Mouse (Mus musculus): Measurements from ENCODE around the gene 0610037L13Rik. TPM values are rescaled to one million over a fixed set of nuclear protein-coding genes. Genes with fewer than 3 reads are reported as not detected.

Gene 0610037L13Rik
- 10 to 100 TPM; 75.0 to 83.5 (median 78.4) TPM for total RNA-seq (2022)

- DNase-seq: peak; percentile 95
Measured at GRCm38 (mm10) chr4:107889731-107890432, at the start of gene 0610037L13Rik. 0610037L13Rik (plus strand) TSS chr4:107889813.

DNA sequence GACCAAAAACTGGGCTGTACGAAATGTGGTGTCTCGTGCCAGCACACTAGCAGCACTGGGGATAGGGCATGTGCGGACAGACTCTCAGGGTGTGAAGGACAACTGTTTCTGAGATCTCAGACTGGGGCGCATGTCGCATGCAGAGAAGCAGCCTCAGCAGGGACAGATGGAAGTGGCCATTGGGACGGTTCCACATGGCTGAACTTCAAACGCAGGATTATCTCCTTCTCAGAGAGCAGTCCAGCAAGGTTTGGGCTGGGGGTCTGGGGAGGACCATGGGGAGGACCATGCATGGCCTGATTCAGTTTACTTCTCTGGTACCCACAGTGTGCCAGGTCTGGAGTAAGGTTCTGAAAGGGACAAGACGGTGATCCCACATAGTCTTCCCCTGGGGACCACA is 45.9 kb upstream of the 0610037L13Rik start:
- DNase-seq: no peak

DNA sequence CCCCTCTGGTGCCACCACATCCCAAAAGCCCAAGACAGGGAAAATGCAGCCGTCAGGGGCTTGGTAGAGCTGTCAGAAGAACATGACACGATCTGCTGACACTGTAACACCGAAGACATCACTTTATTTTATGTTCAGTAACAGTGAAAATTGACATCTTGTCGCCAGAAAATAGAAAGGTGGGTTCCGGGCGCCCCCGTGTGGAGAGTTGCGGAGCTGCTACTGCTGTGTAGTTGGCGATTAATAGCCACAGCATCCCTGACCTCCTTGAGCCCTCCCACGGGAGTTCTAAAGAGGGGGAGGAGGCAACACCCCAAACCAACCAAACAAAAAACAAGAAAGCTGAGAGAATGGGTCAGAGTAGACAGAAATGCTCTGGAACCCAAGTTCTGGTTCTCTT is 44.6 kb upstream of the 0610037L13Rik start:
- DNase-seq: peak; percentile 26

DNA sequence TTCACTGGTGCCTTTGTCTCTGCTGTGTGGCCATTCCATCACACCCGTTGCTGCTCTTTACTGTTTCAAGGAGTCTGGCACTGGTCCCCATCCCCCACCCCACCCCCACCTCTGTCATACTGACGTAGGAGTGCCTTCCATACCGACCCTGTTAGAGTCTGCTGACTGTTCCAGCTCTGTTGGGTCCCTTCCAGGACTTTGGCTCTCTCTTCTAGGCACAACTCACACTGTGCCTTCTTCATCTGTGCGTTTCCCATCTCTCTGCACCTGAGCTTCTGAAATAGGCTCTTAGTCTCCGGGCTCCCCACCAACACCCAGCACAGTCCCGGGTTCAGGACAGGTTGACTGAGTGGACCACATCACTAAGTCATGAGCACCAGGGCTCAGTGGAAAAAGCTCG is 42.8 kb upstream of the 0610037L13Rik start:
- DNase-seq: no peak

- no peak for DNase-seq
Measured at GRCm38 (mm10) chr4:107848546-107848945, 41.1 kb upstream of the 0610037L13Rik start.

GRCm38 (mm10) chr4:107849621-107850020 is 40.0 kb upstream of the 0610037L13Rik start:
- no peak for DNase-seq

DNA sequence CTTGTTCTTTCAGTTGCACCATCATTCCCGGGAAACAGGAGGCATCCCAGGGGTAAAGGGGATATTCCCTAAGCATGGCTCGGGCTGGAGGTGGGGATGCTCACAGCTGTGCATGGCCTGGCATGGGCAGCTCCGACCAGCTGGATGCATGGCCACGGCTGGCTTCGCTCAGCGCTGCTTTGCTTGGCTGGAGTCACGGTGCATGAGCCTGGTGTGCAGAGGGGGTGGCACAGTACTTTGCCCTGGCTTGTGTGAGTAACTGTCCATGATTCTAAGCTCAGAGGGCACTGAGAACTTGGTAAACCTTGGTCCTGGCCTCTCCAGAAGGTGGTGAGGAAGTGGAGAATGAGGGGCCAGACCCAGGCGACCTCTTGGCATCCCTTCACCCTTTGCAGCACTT is 39.5 kb upstream of the 0610037L13Rik start:
- DNase-seq: no peak

DNA sequence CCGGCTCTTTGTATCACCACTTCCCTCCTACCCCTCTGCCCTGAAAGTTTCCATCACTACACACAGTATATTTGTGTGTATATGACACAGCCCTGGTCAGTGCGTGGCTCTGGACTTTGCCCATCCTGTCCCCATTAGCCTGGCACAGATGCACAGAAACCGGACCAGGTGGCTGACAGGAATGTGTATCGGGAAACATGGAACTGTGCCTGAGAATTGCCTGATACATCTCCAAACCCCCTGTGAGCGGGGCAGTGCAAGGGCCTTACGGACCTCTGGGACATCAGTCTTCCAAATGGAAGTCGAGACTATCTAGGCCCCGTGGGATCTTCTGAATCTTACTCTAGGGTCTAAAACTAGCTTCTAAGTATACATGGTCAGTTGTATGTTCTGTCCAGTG is 36.3 kb upstream of the 0610037L13Rik start:
- no peak for DNase-seq

GRCm38 (mm10) chr4:107853836-107854235 is 35.8 kb upstream of the 0610037L13Rik start:
- no peak for DNase-seq

- no peak for DNase-seq
Measured at GRCm38 (mm10) chr4:107856958-107857686, 32.5 kb upstream of the 0610037L13Rik start.

DNA sequence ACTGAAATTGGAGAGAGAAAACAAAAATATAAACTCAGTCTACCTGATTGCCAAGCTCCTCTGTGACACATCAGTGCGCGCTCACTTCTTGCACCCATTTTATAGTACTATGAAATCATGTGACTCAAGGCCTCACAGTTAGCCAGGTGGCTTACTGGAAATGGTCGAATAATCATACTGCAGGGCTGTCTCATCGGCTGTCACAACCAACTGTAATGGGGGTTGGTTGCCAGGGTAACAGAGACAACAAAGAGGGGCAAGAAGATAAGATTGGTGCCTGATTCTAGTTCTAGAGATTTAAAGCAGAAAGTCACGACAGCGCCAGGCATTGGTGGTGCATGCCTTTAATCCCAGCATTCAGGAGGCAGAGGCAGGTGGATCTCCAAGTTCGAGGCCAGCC is 30.6 kb upstream of the 0610037L13Rik start:
- no peak for DNase-seq

DNA sequence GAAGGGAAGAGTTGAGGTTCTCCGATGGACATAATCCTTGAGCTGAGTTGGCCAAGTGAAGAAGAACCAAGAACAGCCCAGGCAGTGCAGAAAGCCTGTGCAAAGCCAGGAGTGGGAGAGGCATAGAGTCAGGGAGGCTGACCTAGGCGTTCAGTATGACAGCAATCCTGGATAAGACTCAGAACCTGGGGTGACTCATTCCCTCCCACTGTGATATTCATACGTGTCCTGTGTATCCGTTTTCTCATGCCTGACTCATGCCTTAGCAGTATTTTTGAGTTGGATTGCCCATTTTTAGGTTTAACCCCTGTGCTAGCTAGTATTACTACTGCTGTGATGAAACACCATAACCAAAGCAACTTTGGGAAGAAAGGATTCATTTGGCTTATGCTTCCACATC is 24.7 kb upstream of the 0610037L13Rik start:
- DNase-seq: no peak

DNA sequence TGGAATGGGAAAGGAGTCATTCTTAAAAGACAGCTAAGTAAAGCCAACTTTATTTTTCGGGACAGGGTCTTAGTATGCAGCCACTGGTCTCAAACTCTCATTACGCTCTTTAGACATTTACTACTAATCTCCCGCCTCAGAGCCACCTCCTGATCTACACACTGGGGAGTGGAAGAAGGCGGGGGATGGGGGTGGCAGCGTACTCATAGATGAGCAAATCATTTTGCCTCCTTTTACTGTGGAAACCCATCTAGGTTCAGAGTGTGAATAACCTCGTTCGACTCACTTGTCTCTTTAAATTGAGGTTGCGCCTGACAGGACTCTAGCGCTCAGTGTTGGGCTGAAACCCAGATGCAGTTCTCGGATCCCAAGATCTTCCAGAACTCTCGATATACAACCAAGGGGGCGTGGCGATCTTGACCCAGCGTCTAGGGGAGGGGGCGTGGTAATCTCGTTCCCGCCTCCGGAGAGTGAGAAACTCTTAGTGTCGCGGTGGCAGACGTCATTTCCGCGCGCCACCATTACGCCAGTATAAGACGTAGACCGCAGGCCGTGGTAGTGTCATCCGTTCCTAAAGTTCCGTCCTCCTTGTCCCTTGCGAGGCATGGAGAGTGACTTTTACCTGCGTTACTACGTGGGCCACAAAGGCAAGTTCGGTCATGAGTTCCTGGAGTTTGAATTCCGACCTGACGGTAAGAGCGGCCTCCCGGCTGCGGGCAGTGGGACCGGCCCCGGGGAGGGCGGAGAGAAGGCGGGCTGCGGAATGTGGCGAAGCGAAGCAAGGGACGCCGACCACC is 10.2 kb upstream of the 0610037L13Rik start, which contains the start of gene Magoh:
Gene Magoh, plus strand, starts transcription at position 502 of the 797 bp plus-strand sequence.
- DNase-seq: peak; percentile 95

DNA sequence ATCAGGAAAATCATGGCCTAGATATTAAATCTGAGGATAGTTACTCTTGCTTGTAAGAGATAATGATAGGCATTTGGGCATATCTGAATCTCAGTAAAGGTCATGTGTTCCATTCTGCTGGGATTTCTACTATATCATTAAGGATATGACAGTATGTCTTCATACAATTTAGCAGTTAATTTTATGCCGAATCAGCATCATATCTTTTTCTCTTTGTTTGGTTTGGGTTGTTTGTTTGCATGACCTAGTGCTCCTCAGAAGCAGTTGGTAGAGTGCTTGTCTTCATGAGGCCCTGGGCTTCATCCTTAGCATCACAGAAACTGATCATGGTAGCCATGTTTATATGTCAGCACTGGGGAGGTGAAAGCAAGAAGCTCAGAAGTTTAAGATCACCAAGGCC is 8.0 kb upstream of the 0610037L13Rik start:
- DNase-seq: no peak

- DNase-seq: no peak
Measured at GRCm38 (mm10) chr4:107886371-107886770, 3.2 kb upstream of the 0610037L13Rik start.

DNA sequence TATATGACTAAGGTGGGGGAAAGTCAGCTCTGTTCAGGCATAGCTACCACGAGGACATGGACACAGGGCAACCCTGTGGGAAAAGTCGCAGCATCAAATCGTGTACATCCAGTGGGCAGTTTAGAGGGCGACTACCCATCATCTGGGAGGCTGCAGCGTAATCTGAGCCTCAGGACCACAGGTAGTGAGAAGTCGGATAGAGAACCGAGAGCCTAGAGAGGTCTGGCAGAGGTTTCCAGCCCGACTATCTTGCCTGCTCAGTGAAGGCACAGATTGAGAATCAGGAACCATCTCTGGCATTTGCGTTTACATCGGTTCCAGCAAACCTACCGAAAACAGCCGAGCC is 255 bp upstream of the 0610037L13Rik start:
- no peak for DNase-seq

DNA sequence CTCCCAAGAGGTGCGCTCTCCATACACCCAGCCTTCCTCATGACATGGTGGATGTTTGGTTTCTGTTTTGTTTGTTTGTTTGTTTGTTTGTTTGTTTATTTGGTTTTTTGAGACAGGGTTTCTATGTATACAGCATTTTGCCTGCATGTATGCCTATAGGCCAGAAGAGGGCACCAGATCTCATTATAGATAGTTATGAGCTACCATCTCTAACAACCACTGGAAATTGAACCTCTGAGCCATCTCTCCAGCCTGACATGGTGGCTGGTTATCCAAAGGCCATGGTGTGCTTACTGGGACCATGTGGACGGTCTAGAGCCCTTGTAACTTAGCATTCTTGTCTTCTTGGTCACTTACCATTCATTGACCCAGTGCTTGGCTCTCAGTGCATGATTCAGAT is 3.0 kb downstream of the 0610037L13Rik start:
- DNase-seq: no peak

GRCm38 (mm10) chr4:107899211-107899927 is 9.8 kb downstream of the 0610037L13Rik start:
- DNase-seq: no peak

DNA sequence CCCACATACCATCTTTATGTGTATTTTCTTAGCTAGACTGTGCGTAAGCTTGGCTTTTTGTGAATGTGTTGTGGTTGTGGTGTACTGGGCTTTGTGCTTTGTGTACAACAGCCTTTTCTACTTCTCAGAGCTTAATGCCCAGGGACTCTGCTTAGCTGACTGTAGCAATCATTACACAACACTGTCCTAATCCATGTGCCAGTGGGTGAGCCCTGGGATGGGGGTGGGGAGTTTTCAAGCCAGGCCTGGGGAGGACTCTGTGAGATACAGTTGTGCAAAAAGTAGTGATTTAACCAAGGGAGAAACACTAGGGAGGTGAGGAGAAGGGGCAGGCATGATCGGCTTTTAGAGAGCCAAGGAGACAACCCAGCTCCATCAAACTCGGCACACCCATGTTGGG is 10.6 kb downstream of the 0610037L13Rik start:
- DNase-seq: no peak

- no peak for DNase-seq
Measured at GRCm38 (mm10) chr4:107904252-107904651, 14.6 kb downstream of the 0610037L13Rik start.

DNA sequence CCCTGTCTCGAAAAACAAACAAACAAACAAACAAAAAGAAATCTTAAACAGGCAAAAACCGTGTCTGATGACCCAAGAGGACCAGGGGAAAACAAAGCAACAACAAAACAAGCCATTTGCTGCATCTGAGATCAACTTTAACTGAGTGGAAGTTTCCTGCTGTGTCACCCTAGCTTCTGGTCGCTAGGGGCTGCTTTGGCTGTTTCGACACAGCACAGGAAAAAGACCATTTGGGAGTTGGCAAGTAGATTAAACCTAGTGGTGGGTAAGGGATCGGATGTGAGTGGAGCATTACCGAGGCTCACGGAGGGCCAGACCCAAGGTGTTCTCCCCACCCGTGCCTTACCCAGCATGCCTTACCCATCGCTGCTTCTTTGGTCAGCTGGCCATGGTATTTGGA is 16.9 kb downstream of the 0610037L13Rik start:
- DNase-seq: no peak

DNA sequence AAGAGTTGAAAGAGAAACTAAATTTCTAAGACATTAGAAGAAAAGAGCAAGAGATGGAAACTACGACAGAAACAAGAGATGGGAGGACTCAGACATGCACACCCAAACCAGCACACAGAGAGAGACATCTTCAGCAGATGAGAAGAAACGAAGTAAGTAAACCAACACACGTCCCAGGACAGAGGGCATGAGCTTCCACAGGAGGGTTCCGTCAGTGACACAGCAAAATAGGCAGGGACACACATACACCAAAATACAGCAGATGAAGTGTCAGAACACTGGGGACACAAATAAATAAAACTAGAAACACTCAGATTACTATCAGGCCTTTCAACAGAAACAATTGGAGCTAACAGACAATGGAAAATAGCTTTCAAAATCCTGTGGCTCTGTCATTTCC is 20.4 kb downstream of the 0610037L13Rik start:
- no peak for DNase-seq

GRCm38 (mm10) chr4:107920336-107920735 is 30.7 kb downstream of the 0610037L13Rik start:
- DNase-seq: peak; percentile 49

Measured in adrenal gland, adult 8-10 months (tissue).